Mouse (Mus musculus) bone marrow, adult 2 months (tissue): Measurements from ENCODE around the gene Nkx3-2.

Experiments
- CTCF ChIP-seq: fragments of 200-500 bp; IDR thresholded peaks from 2 replicates; pipeline ENCODE4 v1.5.1; 2011; ENCODE audit warnings: low read length, control low read depth; ENCODE audit not compliant: control insufficient read depth, insufficient read depth
- POLR2A ChIP-seq: fragments of 200-500 bp; IDR thresholded peaks from 2 replicates; pipeline ENCODE4 v1.6.1; 2011; ENCODE audit warnings: low read depth, mild to moderate bottlenecking, control low read depth, low read length, borderline replicate concordance; ENCODE audit not compliant: control insufficient read depth

DNA sequence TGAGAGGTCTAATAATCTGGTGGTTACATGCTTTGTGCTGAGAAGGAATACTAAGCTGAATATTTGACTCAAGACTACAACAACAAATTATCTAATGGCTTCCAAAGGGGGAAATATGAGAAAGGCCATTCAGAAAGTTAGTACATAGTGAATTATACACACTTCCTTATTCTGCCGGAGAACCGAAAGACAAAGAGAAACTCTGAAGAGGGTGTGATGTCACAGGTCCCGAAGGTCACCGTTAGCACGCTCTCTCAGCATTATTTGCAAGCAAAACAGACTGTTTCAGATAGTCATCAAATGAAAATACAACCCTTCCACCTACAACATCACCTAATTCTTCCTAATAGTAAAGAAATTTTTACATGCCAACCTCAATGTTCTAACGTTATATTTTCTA, 25.5 kb downstream of the Nkx3-2 start:
- no peak for TF ChIP-seq CTCF
- TF ChIP-seq POLR2A, result no peak
